ENCODE assay signal across 9 mouse cellular contexts in genomic region chr3:83127088-83127725, GRCm38 (mm10). TPM values are rescaled to one million over a fixed set of nuclear protein-coding genes. Genes with fewer than 3 reads are reported as not detected.
DNase-seq lines count a peak whose midpoint lies in the region; ATAC-seq and TF ChIP-seq lines count a peak whose summit lies in the region.
"Had no signal": no experiment of that assay in that cellular context is flagged by ENCODE, and none has a peak within 500 bp of the region (broad histone marks: within the 10 kb centered on the region; RNA-seq: fewer than 3 reads in every experiment).

No protein-coding gene starts in this region.

- peak; percentile 16 for DNase-seq in right cerebral cortex, postnatal 14 days
- DNase-seq in right cerebral cortex, adult 2 months (ENCODE audit: low spot score in 2 of 2): no peak
- no peak for DNase-seq in lung, postnatal 0 days (ENCODE audit: low spot score)
- no peak for DNase-seq in spleen, postnatal 4 days (ENCODE audit: low spot score in 2 of 2)
- DNase-seq in layer of hippocampus, postnatal 25 days (ENCODE audit: extremely low spot score in 1 of 2, low spot score in 1 of 2): no peak
- no peak for DNase-seq in left cerebral cortex, adult 9 months (ENCODE audit: low spot score in 2 of 2)

- no peak for TF ChIP-seq EP300 in lung, postnatal 0 days (IDR thresholded peaks at IDR 0.05)

- no peaks in the 10 kb centered on the region for H3K36me3 ChIP-seq in forebrain, embryonic 12.5 days (replicated peaks)
- no peaks in the 10 kb centered on the region for H3K36me3 ChIP-seq in hindbrain, embryonic 12.5 days
- no peaks in the 10 kb centered on the region for H3K36me3 ChIP-seq in lung, postnatal 0 days (ENCODE audit: insufficient read depth, low read length)

- peaks cover 72% of the 10 kb centered on the region for H3K27me3 ChIP-seq in forebrain, embryonic 12.5 days
- peaks cover 57% of the 10 kb centered on the region for H3K27me3 ChIP-seq in hindbrain, embryonic 12.5 days
- H3K27me3 ChIP-seq in lung, postnatal 0 days (replicated peaks; ENCODE audit: insufficient read depth, low read length): peaks cover 38% of the 10 kb centered on the region

- peak overlapping the region; percentile 99 for H3K4me2 ChIP-seq in forebrain, embryonic 12.5 days
- peak overlapping the region; percentile 98 for H3K4me2 ChIP-seq in hindbrain, embryonic 12.5 days (replicated peaks)
- H3K4me2 ChIP-seq in lung, postnatal 0 days (replicated peaks; ENCODE audit: low read depth, low read length): peak overlapping the region; percentile 87

- peak; percentile 75 for ATAC-seq in forebrain, embryonic 12.5 days (ENCODE audit: low FRiP score)
- ATAC-seq in hindbrain, embryonic 12.5 days (ENCODE audit: low FRiP score): peak; percentile 66
- ATAC-seq in lung, postnatal 0 days: peak; percentile 56

- H3K9ac ChIP-seq in forebrain, embryonic 12.5 days: peak overlapping the region; percentile 50
- H3K9ac ChIP-seq in hindbrain, embryonic 12.5 days: peak overlapping the region; percentile 64
- H3K9ac ChIP-seq in lung, postnatal 0 days (replicated peaks; ENCODE audit: low read depth): no peak overlapping the region

- no peaks in the 10 kb centered on the region for H3K9me3 ChIP-seq in forebrain, embryonic 12.5 days
- H3K9me3 ChIP-seq in hindbrain, embryonic 12.5 days (replicated peaks): no peaks in the 10 kb centered on the region
- no peaks in the 10 kb centered on the region for H3K9me3 ChIP-seq in lung, postnatal 0 days (ENCODE audit: low read length)

- no peak for TF ChIP-seq CTCF in lung, postnatal 0 days (IDR thresholded peaks at IDR 0.05)

- under 1% methylated on average over 37 of the region's 37 CpGs for WGBS in forebrain, embryonic 12.5 days
- WGBS in hindbrain, embryonic 12.5 days: under 1% methylated on average over 37 of the region's 37 CpGs
- under 1% methylated on average over 33 of the region's 37 CpGs for WGBS in lung, postnatal 0 days

- no peak overlapping the region for H3K27ac ChIP-seq in forebrain, embryonic 12.5 days
- H3K27ac ChIP-seq in hindbrain, embryonic 12.5 days: no peak overlapping the region
- H3K27ac ChIP-seq in lung, postnatal 0 days (ENCODE audit: low read length): no peak overlapping the region

- H3K4me3 ChIP-seq in forebrain, embryonic 12.5 days (replicated peaks): peak overlapping the region; percentile 59
- H3K4me3 ChIP-seq in hindbrain, embryonic 12.5 days: peak overlapping the region; percentile 56
- peak overlapping the region; percentile 43 for H3K4me3 ChIP-seq in lung, postnatal 0 days (ENCODE audit: low read depth, low read length)

- H3K4me1 ChIP-seq in forebrain, embryonic 12.5 days: peaks cover 29% of the 10 kb centered on the region
- H3K4me1 ChIP-seq in hindbrain, embryonic 12.5 days: peaks cover 25% of the 10 kb centered on the region
- peaks cover 10% of the 10 kb centered on the region for H3K4me1 ChIP-seq in lung, postnatal 0 days (ENCODE audit: insufficient read depth, low read depth, low read length)

RNA-seq across cellular contexts. Expression of gene Dchs2, which starts 0.5 kb away (rescaled TPM):
- polyA plus RNA-seq in forebrain, embryonic 12.5 days (2016; fragmentation: Nextera tagmentation; extraction: Ambion mirVana): 0.12 and 0.15 TPM in 2 replicates
- 1.1 and 1.3 TPM in 2 replicates for polyA plus RNA-seq in hindbrain, embryonic 12.5 days (2016; fragmentation: Nextera tagmentation; extraction: Ambion mirVana)
- 0.19 and 0.20 TPM in 2 replicates for polyA plus RNA-seq in lung, postnatal 0 days (2015; fragmentation: Nextera tagmentation; extraction: Ambion mirVana)
- 1 to 10 TPM; 3.6 to 3.7 TPM for total RNA-seq in layer of hippocampus, postnatal 25 days (2021)
- total RNA-seq: neutrophil, adult 5-6 weeks had no signal
